Mouse (Mus musculus): ENCODE results near the gene Ang6. TPM values are rescaled to one million over a fixed set of nuclear protein-coding genes. Genes with fewer than 3 reads are reported as not detected.
"Not testable (repeated sequence)": the region's sequence is repeated elsewhere in the genome, so short reads cannot be mapped to it uniquely, and the experiment has no call there.

Gene Ang6
- total RNA-seq (2021) = not detected
- long read RNA-seq, experiment 1 = 0 reads
- long read RNA-seq, experiment 2 = 0 reads

DNA sequence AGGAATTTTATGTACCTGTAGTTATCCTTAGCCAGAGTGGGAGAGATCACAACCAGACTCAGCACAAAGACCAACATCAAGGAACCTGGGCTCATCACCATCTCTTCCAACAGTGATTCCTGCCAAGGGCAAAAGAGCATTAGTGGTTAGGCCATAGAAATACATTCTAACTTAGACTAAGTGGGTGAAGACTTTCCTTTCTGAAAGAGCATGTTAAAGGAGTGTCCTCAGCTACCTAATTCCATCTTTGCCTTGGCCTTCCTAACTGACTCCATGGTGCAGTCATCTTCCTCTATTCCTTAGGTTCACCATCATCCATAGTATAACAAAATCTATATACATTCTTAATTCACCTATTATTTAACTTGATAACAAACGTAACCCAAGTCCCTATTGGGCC, at the start of gene Ang6:
TSS of gene Ang6 (minus strand) at position 101 of the 400 bp plus-strand sequence.
- DNase-seq = no peak
- intact Hi-C loops (cut with DNase I) = no loop called here

DNA sequence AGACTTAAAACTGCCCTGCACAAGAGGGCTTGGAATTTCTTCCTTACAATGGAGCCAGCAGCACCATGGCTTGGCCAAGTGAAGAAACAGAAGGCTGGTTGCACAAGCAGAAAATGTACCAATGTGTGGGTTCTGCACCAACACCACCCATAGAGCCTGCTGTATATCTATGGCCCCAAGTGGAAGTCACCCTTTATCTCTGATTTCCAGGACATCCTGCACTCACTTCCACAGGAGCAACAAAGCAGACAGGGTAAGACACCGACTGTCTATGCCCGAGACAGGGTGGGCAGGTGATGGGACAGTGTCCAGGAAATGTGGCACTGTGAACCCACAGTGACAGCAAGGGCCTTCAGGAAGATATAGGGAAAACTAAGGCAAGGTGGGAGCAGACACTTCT, 44.5 kb upstream of the Ang6 start:
- DNase-seq; intact Hi-C loops (cut with DNase I): not testable (repeated sequence)

DNA sequence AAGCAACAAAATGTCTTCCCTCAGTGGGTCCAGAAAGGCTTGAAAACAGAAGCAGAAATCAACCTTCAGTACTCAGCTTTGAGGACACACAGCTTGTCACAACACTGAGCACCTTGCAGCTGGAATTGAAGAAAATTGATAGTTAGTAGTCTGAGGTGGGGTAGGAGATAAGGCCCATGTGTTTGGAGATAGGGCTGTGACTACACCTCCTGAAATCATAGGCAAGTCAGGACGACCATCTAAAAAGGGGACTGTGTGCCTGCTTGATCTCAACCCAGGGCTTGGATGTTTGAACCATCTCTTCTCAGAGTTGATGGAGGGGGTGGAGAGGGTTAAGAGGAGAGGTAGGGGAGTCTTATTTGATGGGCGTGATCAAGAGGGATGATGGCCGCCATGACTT, 29.8 kb upstream of the Ang6 start:
- DNase-seq; intact Hi-C loops (cut with DNase I): not testable (repeated sequence)

DNA sequence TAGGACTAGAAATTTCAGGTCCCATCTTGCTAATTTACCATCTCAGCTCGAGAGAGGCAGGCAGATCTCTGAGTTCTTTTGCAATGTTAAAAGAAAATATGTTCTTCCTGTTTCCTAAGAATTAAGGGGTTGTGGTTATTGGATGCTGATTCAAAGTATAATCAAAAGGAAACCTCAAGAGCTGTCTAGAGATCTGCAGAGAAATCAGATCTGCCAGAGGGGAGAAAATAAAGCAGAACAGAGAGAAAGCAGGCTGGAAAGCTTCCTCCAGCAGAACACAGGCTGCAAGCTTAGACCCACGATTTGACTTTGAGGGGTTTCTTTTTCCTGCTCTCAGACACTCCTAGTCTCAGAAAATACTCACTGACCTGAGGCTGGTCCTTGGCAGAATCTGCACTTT, 7.6 kb upstream of the Ang6 start:
- DNase-seq; intact Hi-C loops (cut with DNase I): not testable (repeated sequence)

DNA sequence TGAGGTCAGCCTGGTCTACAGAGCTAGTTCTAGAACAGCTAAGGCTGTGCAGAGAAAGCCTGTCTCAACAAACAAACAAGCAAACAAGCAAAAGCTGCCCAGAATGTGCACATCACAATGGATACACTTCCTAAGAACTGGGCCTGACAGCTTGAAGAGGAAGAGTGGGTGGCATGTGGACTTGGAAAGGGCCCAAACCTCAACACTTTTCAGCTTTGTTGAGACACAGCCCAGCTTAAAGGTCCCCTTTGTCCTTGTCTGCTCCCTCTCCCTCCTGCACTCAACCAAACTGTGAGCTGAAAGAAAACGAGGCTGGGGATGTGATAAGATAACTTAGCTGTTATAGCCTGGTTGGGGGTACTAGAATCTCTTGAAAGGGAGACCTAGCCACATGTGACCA, 6.0 kb upstream of the Ang6 start:
- DNase-seq; intact Hi-C loops (cut with DNase I): not testable (repeated sequence)

DNA sequence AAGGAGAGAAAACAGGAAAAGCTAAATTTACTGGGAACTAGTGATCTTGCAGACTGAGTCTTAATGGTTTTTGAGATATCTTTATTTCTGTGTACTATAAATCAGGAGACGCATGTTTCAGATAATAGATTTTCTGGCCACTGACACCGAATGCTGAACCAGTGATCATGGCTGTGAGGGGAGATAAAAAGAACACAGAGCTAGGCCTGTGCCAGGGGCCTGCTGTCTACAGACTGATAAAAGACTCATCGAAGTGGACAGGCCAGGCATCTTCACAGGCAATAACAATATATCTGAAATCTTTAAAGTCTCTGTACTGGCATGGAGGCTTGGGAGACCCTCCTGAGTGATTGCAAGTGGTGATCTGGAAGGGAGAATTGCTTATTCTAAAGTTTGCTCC, 469 bp downstream of the Ang6 start:
- intact Hi-C loops (cut with DNase I) = no loop called here
- no peak for DNase-seq

DNA sequence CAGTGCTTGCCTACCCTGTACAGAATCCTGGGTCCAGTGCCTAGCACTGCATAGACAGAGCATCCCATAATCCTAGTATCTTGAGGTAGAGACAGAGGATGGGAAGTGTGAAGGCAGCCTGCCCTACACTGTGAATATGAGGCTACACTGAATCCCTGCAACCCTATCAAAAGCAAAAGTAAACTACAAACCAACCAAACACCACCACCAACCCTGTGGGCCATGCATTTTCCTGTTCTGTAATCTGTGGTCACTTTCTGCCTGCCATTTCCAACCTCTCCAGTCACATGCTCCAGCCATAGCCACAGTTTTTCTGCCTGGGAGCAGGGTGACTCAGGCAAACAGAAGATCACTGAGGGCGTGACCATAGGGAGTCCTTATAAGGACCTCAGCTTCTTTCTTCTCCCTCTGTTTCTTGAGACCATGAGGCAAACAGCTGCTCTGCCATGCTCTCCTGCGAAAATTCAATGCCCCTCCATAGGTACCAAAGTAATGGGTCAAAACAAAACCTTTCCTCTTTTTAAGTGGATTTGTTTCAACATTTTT, 3.5 kb downstream of the Ang6 start:
- DNase-seq; intact Hi-C loops (cut with DNase I): not testable (repeated sequence)

DNA sequence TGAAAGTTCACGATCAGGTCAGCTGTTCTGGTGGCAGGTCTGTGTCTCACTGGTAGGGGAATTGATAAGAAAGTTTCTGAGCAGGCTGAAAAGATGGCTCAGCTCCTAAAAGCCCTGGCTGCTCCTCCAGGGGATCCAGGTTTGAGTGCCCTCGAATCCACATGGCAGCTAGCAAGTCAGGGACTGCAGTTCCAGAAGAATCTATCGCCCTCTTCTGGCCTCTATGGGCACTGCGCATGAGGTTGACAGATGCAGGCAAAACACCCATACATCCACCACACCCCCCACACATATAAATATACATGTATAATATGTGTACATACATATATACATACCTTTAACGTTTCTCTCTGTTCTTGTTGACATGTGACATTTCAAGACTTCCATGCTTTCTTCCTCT, 14.7 kb downstream of the Ang6 start:
- intact Hi-C loops (cut with DNase I) = loop anchor here (10.0 kb wide), 1 partner anchor 63 kb away; the partner anchor contains the start of genes Ear10 and Gm8113

DNA sequence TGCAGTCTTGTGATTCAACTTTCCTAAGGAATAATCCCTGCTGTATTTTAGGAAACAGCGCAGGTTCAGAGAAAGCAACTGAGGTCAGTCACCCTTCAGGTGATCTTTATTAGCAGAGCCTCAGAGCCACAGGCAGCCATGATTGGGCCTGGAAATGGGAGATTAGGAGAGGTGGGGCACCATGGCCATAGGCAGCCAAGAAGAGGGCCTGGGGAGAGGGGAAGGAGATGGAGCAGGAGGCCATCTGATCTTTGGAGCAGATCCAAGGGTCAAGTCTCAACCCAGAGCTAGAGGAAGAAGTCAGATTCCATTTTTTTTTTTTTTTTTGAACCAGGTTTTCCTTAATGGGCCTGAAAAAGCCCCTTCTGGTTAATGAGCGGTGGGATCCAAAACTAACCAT, 15.9 kb downstream of the Ang6 start:
- intact Hi-C loops (cut with DNase I) = loop anchor here (10.0 kb wide), 1 partner anchor 61 kb away; the partner anchor contains the start of genes Ear10 and Gm8113
- no peak for DNase-seq

More for the DNA sequence above, 14.7 kb downstream of the Ang6 start:
- peak; percentile 41 to 58 for DNase-seq

DNA sequence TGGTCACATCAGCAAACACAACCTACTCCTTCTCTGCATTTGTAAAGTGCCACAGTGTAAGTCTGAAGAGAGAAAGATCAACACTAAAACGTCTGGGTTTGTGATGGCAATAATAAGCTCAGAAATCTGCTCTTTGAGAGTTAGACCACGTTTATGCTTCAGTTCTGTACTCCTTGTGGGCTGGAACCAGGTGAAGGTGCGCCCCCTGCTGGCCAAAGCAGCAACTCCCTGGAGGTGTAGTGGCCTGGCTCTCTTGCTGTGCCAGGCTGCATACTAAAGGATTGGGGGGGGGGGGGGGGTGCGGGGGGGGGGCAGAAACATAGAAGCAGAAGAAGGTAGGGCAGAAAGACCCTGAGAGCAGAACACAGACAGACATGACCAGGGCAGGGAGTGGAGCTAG, 18.2 kb downstream of the Ang6 start:
- peak; percentile 7 to 15 for DNase-seq
- intact Hi-C loops (cut with DNase I) = loop anchor here (10.0 kb wide), 1 partner anchor 59 kb away; the partner anchor contains the start of genes Ear10 and Gm8113

DNA sequence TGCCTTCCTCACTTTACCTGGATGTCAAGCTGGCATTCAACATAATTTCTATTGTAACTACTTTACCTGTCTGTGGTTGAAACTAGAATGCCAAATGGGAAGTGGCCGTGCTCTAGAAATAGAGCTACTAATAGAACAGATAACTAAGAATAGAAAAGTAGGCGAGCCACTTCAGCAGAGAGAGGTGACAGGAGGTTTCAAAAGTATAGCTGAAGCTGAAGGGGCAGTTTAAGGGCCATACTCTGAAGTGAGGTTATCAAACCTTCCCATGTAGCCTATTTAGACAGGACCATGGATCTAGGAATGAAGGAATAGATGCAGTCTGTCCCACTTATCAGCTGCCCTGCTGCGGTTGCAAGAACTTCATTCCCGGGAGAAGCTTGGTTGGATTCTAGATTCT, 18.6 kb downstream of the Ang6 start:
- intact Hi-C loops (cut with DNase I) = loop anchor here (10.0 kb wide), 1 partner anchor 59 kb away; the partner anchor contains the start of genes Ear10 and Gm8113
- no peak for DNase-seq

DNA sequence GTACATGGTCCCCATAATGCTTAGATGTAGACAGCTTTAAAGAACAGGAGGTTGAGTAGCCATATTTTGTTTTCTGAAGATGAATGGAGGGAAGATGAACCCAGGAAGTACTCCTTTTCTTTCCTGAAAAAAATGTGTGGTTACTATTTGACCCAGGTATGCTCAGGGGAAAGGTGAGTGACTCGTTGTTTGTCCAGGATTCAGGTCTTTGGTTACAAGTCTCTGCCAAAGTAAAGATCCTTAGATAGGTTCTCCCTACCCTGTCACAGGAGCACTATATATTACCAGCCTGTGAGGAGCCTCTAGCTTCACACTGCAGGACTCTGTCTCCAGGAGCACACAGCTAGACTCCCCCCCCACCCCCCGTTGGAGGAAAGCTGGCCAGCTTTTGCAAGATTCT, 45.3 kb downstream of the Ang6 start, which contains the start of gene Ang5:
TSS of gene Ang5 (plus strand) at position 301 of the 400 bp plus-strand sequence.
- DNase-seq; intact Hi-C loops (cut with DNase I): not testable (repeated sequence)

DNA sequence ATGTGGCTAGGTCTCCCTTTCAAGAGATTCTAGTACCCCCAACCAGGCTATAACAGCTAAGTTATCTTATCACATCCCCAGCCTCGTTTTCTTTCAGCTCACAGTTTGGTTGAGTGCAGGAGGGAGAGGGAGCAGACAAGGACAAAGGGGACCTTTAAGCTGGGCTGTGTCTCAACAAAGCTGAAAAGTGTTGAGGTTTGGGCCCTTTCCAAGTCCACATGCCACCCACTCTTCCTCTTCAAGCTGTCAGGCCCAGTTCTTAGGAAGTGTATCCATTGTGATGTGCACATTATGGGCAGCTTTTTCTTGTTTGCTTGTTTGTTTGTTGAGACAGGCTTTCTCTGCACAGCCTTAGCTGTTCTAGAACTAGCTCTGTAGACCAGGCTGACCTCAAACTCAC, 47.0 kb downstream of the Ang6 start:
- DNase-seq; intact Hi-C loops (cut with DNase I): not testable (repeated sequence)

DNA sequence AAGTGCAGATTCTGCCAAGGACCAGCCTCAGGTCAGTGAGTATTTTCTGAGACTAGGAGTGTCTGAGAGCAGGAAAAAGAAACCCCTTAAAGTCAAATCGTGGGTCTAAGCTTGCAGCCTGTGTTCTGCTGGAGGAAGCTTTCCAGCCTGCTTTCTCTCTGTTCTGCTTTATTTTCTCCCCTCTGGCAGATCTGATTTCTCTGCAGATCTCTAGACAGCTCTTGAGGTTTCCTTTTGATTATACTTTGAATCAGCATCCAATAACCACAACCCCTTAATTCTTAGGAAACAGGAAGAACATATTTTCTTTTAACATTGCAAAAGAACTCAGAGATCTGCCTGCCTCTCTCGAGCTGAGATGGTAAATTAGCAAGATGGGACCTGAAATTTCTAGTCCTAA, 48.7 kb downstream of the Ang6 start:
- intact Hi-C loops (cut with DNase I); DNase-seq: not testable (repeated sequence)

Other genes starting within 250 kb of the Ang6 start
- gene Gm8180, start 217.5 kb downstream of the Ang6 start, total RNA-seq (2021) = not detected
- not detected for gene Ear1, start 126.8 kb downstream of the Ang6 start, total RNA-seq (2021)
- not detected for gene Ear10, start 78.7 kb downstream of the Ang6 start, total RNA-seq (2021)
- gene Gm8113, start 76.9 kb downstream of the Ang6 start, total RNA-seq (2021) = under 1 TPM; 0.20 to 0.28 TPM
- gene Ang5, start 45.2 kb downstream of the Ang6 start, total RNA-seq (2021) = not detected
- under 1 TPM; 0.76 to 0.89 TPM for gene Ear2, start 100.4 kb upstream of the Ang6 start, total RNA-seq (2021)
- gene Gm3327, start 121.6 kb upstream of the Ang6 start, total RNA-seq (2021) = not detected
- not detected for gene Gm8212, start 195.4 kb upstream of the Ang6 start, total RNA-seq (2021)
- gene 4930503E14Rik, start 211.0 kb upstream of the Ang6 start, total RNA-seq (2021) = not detected